Mouse (Mus musculus) thymus, postnatal 0 days (tissue): Measurements from ENCODE around the gene Adgrl4. TPM values are rescaled to one million over a fixed set of nuclear protein-coding genes. Genes with fewer than 3 reads are reported as not detected.

Experiments
- DNase-seq: peaks from one replicate; pipeline ENCODE4 v3.0.0-alpha.2; 2015; ENCODE audit warnings: low spot score
- polyA plus RNA-seq: library from polyadenylated mRNA; unstranded; fragments of >200 nt; fragmentation: Nextera tagmentation; extraction: Ambion mirVana; gene quantifications from 2 replicates; pipeline ENCODE4 v1.2.1, GENCODE M21; 2015

Adgrl4 gene
- polyA plus RNA-seq, 1 experiment from 2014 or later, result 6.5 TPM

- no peak for DNase-seq
Observed at GRCm38 (mm10) chr3:151488853-151489252, 51.2 kb downstream of the Adgrl4 start.

DNA sequence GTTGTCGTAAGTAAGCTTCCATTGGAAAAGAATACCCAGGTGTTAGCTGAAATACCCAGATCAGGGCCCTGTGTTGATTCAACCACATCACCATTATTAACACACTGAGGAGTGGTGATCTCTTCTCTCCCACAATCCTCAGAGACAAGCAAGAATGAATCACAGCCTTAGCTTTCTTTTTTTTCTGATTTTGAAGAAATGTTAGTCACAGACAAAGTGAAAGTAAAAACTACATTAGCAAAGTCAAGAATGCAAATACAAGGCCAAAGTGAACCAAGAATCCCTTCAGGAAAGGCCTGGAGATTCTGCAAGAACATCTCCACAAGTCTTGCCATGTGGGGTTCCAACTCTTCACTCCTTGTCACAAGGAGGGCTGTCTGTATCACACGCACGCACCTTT is 67.9 kb downstream of the Adgrl4 start:
- DNase-seq, result no peak

DNA sequence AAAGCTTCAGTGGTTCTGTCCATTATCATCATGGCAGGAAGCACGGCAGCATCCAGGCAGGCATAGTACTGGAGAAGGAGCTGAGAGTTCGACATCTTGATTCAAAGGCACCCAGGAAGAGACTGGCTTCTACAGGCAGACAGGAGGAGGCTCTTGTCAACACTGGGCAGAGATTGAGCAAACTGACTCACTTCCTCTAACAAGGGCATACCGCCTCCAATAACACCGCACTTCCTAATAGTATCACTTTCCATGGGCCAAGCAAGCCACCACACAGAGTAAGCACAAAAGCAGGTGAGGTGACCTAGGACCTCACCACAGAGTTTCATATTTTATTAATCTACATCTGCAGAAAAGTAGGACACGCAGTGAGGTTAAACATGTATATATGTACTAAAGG is 73.5 kb downstream of the Adgrl4 start:
- DNase-seq, result no peak

GRCm38 (mm10) chr3:151547182-151547581 is 109.5 kb downstream of the Adgrl4 start:
- no peak for DNase-seq

DNA sequence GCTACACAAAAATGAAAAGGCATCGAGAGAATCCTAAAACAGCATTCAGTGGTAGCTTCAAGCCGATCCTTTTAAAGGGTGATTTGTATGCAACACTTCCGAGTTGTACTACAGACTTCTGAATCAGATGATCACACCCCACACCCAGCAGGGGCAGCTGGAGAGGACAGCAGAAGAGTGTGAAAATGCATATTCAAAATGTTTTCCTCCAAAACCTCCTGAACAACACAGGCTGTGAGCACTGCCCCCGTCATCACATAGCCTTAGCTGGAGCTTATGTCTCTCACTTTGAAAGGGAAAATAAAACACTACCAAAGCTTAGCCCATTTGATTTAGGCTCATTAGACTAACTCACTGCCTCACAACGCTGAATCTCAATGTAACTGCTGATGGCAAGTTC is 113.3 kb downstream of the Adgrl4 start:
- DNase-seq, result no peak

DNA sequence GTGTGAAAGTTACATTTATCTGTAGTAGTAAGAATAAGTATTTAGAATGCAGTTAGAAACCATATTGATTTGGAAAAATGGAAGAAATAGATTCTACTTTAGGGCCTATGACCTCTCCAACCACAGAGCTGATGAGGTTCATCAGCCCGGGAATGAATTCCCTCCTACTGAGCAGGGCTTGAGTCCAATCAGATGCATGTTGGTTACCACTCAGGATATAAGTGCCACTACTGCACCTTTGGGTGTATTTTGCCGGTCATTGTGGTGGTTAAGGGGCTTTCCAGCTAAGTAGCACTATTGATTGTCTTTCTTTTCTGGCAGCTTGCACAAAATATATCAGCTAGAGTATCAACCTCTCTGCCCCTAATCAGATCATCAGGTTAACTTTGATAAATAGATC is 118.9 kb downstream of the Adgrl4 start:
- DNase-seq, result no peak

DNA sequence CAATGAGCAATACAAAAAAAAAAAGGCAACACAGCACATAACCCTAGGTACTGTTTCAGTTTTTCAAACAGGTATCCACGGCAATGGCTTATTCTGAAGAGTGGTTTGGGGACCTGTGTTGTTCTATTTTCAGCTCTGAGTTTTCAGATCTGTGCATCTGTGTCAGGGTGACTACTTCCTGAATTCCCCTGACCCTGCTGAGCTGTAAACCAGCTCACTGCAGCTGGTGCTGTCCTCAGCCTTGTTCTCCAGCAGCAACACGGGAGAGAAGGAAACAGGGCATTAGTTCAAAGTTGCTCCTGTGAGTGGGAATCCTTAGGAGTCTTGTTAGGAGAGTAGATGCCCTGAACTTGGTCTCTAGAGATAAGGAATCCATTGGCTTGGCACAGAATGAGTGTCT is 119.4 kb downstream of the Adgrl4 start:
- DNase-seq, result no peak

DNA sequence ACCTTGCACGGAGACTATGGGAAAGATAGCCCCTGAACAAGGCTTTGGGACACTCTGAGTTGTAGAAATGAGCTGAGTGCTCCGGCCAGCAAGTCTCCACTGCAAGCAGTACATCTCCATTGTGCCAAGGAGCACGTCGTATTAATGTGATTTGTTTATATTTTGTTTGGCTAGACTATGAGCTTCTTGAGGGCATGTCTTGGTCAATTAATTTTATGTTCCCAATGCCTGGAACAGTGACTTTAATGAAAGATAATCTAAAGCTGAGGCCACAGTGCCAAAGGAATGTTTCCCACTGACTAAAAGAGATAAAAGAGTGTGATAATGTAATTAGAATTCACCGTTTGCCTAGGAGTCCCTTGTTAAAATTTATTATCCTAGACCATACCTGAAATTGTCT is 119.9 kb downstream of the Adgrl4 start:
- no peak for DNase-seq

GRCm38 (mm10) chr3:151558374-151558773 is 120.7 kb downstream of the Adgrl4 start:
- DNase-seq, result no peak

- no peak for DNase-seq
Observed at GRCm38 (mm10) chr3:151565664-151566621, 128.3 kb downstream of the Adgrl4 start.

- DNase-seq, result peak; percentile 4
Observed at GRCm38 (mm10) chr3:151566629-151567028, 128.9 kb downstream of the Adgrl4 start.

DNA sequence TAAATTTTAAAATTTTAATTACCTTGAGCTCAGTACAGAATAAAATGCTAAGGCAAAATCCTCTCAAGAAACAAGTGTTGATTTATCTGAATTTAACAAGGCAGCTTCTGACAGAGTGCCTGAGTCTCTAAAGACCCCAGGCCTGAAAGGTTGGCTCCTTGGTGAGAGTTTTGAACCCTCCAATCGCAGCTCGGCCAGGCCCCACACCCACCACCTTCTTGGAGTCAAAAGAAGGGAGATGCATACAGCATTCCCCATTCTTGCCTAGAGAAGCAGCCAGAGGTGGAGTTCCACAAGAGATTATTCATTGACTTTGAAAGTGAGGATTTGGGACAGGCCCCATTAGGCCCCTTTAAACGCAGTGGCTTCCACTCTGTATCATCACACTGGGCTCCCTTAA is 129.9 kb downstream of the Adgrl4 start:
- DNase-seq, result no peak

- DNase-seq, result no peak
Observed at GRCm38 (mm10) chr3:151572089-151572488, 134.4 kb downstream of the Adgrl4 start.

- no peak for DNase-seq
Observed at GRCm38 (mm10) chr3:151575292-151575691, 137.6 kb downstream of the Adgrl4 start.

DNA sequence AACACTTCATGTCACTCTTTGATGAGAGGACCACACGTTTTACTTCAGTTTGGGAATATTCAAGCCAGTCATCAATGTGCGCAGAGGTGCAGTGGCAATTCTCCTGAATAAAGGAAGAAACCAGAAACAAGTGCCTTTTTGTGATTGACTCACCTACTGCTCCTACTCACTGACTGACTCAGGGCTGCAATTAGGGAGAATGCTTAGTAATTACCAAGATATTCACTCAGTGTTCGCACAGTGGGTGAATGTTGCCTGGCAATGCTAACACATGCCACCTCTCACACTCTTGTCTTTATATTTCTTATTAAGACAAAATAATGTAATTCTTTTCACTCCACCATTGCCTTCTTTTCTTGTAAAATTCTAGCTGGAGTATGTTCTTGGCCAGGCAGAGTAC is 138.5 kb downstream of the Adgrl4 start:
- no peak for DNase-seq

GRCm38 (mm10) chr3:151591904-151592303 is 154.2 kb downstream of the Adgrl4 start:
- DNase-seq, result no peak
